Comparison of ENCODE assay signal across 9 mouse cellular contexts in genomic region chr3:96577566-96577965, GRCm38 (mm10). TPM values are rescaled to one million over a fixed set of nuclear protein-coding genes. Genes with fewer than 3 reads are reported as not detected.
A peak's percentile ranks its signal among the peaks of the same experiment; 100 is the strongest.
DNase-seq lines count a peak whose midpoint lies in the region; ATAC-seq lines count a peak whose summit lies in the region.
"Had no signal": no experiment of that assay in that cellular context is flagged by ENCODE, and none has a peak within 500 bp of the region (broad histone marks: within the 10 kb centered on the region; RNA-seq: fewer than 3 reads in every experiment).

No protein-coding gene starts in this region.

- 74% methylated on average over 4 of the region's 4 CpGs for WGBS in lung, embryonic 16.5 days
- 75% methylated on average over 4 of the region's 4 CpGs for WGBS in embryonic facial prominence, embryonic 14.5 days
- 66% methylated on average over 4 of the region's 4 CpGs for WGBS in stomach, embryonic 14.5 days

- H3K27ac ChIP-seq in lung, embryonic 16.5 days (ENCODE audit: low read length), result peak overlapping the region; percentile 97
- H3K27ac ChIP-seq in embryonic facial prominence, embryonic 14.5 days (replicated peaks; ENCODE audit: low read depth, low read length), result peak overlapping the region; percentile 72
- H3K27ac ChIP-seq in stomach, embryonic 14.5 days (ENCODE audit: low read length), result peak overlapping the region; percentile 84

- no peak for ATAC-seq in lung, embryonic 16.5 days (ENCODE audit: low read depth)
- ATAC-seq in embryonic facial prominence, embryonic 14.5 days (ENCODE audit: low read depth), result no peak
- no peak for ATAC-seq in stomach, embryonic 14.5 days (ENCODE audit: insufficient number of reproducible peaks, insufficient read depth, low FRiP score, low read depth)
- no peak for ATAC-seq in monocyte, adult 5-6 weeks (replicated peaks; ENCODE audit: insufficient number of reproducible peaks, low FRiP score, low TSS enrichment, poor library complexity, severe bottlenecking)
- ATAC-seq in inflammation-experienced regulatory T-cells, adult 6 months, result no peak

- no peak for DNase-seq in lung, postnatal 14 days
- DNase-seq in embryonic facial prominence, embryonic 14.5 days (ENCODE audit: low spot score), result no peak
- DNase-seq in kidney, postnatal 10 days, result peak; percentile 58
- no peak for DNase-seq in spleen, postnatal 10 days (ENCODE audit: low spot score in 2 of 2)

- H3K4me2 ChIP-seq in lung, embryonic 16.5 days (ENCODE audit: low read depth, low read length), result peak overlapping the region; percentile 53
- peak overlapping the region; percentile 41; the same call in 1 of the 2 replicates for H3K4me2 ChIP-seq in embryonic facial prominence, embryonic 14.5 days (ENCODE audit: low read depth, low read length)
- H3K4me2 ChIP-seq in stomach, embryonic 14.5 days (replicated peaks; ENCODE audit: low read depth, low read length), result no peak overlapping the region; the same call in 1 of the 2 replicates

- H3K9me3 ChIP-seq in lung, embryonic 16.5 days (ENCODE audit: control insufficient read depth, low read length), result no peaks in the 10 kb centered on the region
- no peaks in the 10 kb centered on the region for H3K9me3 ChIP-seq in embryonic facial prominence, embryonic 14.5 days (ENCODE audit: control insufficient read depth, low read length)
- H3K9me3 ChIP-seq in stomach, embryonic 14.5 days (ENCODE audit: control insufficient read depth, low read depth, low read length), result no peaks in the 10 kb centered on the region

- peak overlapping the region; percentile 55 for H3K9ac ChIP-seq in lung, embryonic 16.5 days (ENCODE audit: low read length)
- H3K9ac ChIP-seq in embryonic facial prominence, embryonic 14.5 days (ENCODE audit: low read depth, low read length), result no peak overlapping the region
- H3K9ac ChIP-seq in stomach, embryonic 14.5 days (replicated peaks; ENCODE audit: low read depth, low read length), result no peak overlapping the region

- peaks cover 22% of the 10 kb centered on the region for H3K4me1 ChIP-seq in lung, embryonic 16.5 days (replicated peaks; ENCODE audit: control insufficient read depth, insufficient read depth, low read length)
- peaks cover 8% of the 10 kb centered on the region for H3K4me1 ChIP-seq in embryonic facial prominence, embryonic 14.5 days (ENCODE audit: control insufficient read depth, insufficient read depth, low read length)
- H3K4me1 ChIP-seq in stomach, embryonic 14.5 days (ENCODE audit: control insufficient read depth, insufficient read depth, low read length), result peaks cover 20% of the 10 kb centered on the region

- no peaks in the 10 kb centered on the region for H3K36me3 ChIP-seq in lung, embryonic 16.5 days (ENCODE audit: control insufficient read depth, insufficient read depth, low read length)
- H3K36me3 ChIP-seq in embryonic facial prominence, embryonic 14.5 days (ENCODE audit: control insufficient read depth, insufficient read depth, low read length), result peaks cover 5% of the 10 kb centered on the region; the same call in 1 of the 2 replicates
- H3K36me3 ChIP-seq in stomach, embryonic 14.5 days (ENCODE audit: control insufficient read depth, insufficient read depth, low read length), result no peaks in the 10 kb centered on the region

- H3K4me3 ChIP-seq in lung, embryonic 16.5 days (ENCODE audit: low read length), result no peak overlapping the region
- no peak overlapping the region for H3K4me3 ChIP-seq in embryonic facial prominence, embryonic 14.5 days (ENCODE audit: low read depth, low read length)
- no peak overlapping the region for H3K4me3 ChIP-seq in stomach, embryonic 14.5 days (ENCODE audit: low read depth, low read length)

- H3K27me3 ChIP-seq in lung, embryonic 16.5 days (ENCODE audit: control insufficient read depth, insufficient read depth, low read depth, low read length), result no peaks in the 10 kb centered on the region
- H3K27me3 ChIP-seq in embryonic facial prominence, embryonic 14.5 days (replicated peaks; ENCODE audit: control insufficient read depth, insufficient read depth, low read length), result no peaks in the 10 kb centered on the region
- H3K27me3 ChIP-seq in stomach, embryonic 14.5 days (ENCODE audit: control insufficient read depth, insufficient read depth, low read length), result no peaks in the 10 kb centered on the region

RNA-seq across cellular contexts. Expression of gene Gm16253, which starts 0.8 kb away (rescaled TPM):
- 1.4 TPM in 2 replicates for polyA plus RNA-seq in lung, embryonic 16.5 days (2015; fragmentation: Nextera tagmentation; extraction: Ambion mirVana)
- polyA plus RNA-seq in embryonic facial prominence, embryonic 14.5 days (2014; fragmentation: Nextera tagmentation; extraction: Ambion mirVana), result 0.55 TPM in 1 of 2 replicates, not detected in the other
- 0.69 and 1.9 TPM in 2 replicates for polyA plus RNA-seq in stomach, embryonic 14.5 days (2014; fragmentation: Nextera tagmentation; extraction: Ambion mirVana)
- total RNA-seq in monocyte, adult 5-6 weeks (2017), result not detected in 3 replicates
- 1 to 10 TPM in 1 of 3 experiments, not detected in 2; 2.1 TPM for polyA plus RNA-seq in inflammation-experienced regulatory T-cells, adult 6 months (2017; shearing (Covaris generic))
- total RNA-seq: adrenal gland, postnatal 4 days had no signal

RNA-seq across cellular contexts. Expression of gene Polr3gl, which starts 16.4 kb away (rescaled TPM):
- polyA plus RNA-seq in lung, embryonic 16.5 days (2015; fragmentation: Nextera tagmentation; extraction: Ambion mirVana), result 35.9 TPM in 2 replicates
- 8.9 and 11.0 TPM in 2 replicates for polyA plus RNA-seq in embryonic facial prominence, embryonic 14.5 days (2014; fragmentation: Nextera tagmentation; extraction: Ambion mirVana)
- 21.5 and 29.5 TPM in 2 replicates for polyA plus RNA-seq in stomach, embryonic 14.5 days (2014; fragmentation: Nextera tagmentation; extraction: Ambion mirVana)
- total RNA-seq in monocyte, adult 5-6 weeks (2017), result 75.3 to 86.8 TPM (median 84.0 TPM) in 3 replicates
- 10 to 100 TPM; 26.9 to 48.9 (median 33.8) TPM for polyA plus RNA-seq in inflammation-experienced regulatory T-cells, adult 6 months (2017; shearing (Covaris generic))

RNA-seq across cellular contexts. Expression of gene Ankrd34a, which starts 18.9 kb away (rescaled TPM):
- polyA plus RNA-seq in lung, embryonic 16.5 days (2015; fragmentation: Nextera tagmentation; extraction: Ambion mirVana), result 1.6 and 1.9 TPM in 2 replicates
- 2.7 and 3.0 TPM in 2 replicates for polyA plus RNA-seq in embryonic facial prominence, embryonic 14.5 days (2014; fragmentation: Nextera tagmentation; extraction: Ambion mirVana)
- 2.9 and 3.4 TPM in 2 replicates for polyA plus RNA-seq in stomach, embryonic 14.5 days (2014; fragmentation: Nextera tagmentation; extraction: Ambion mirVana)
- not detected in 3 replicates for total RNA-seq in monocyte, adult 5-6 weeks (2017)
- polyA plus RNA-seq in inflammation-experienced regulatory T-cells, adult 6 months (2017; shearing (Covaris generic)), result under 1 TPM in 1 of 3 experiments, not detected in 2; 0.17 TPM

RNA-seq across cellular contexts. Expression of gene Txnip, which starts 19.8 kb away (rescaled TPM):
- 184 and 197 TPM in 2 replicates for polyA plus RNA-seq in lung, embryonic 16.5 days (2015; fragmentation: Nextera tagmentation; extraction: Ambion mirVana)
- 160 and 166 TPM in 2 replicates for polyA plus RNA-seq in embryonic facial prominence, embryonic 14.5 days (2014; fragmentation: Nextera tagmentation; extraction: Ambion mirVana)
- 155 and 168 TPM in 2 replicates for polyA plus RNA-seq in stomach, embryonic 14.5 days (2014; fragmentation: Nextera tagmentation; extraction: Ambion mirVana)
- total RNA-seq in monocyte, adult 5-6 weeks (2017), result 575 to 636 TPM (median 578 TPM) in 3 replicates
- 100 to 1,000 TPM; 160 to 366 (median 354) TPM for polyA plus RNA-seq in inflammation-experienced regulatory T-cells, adult 6 months (2017; shearing (Covaris generic))

RNA-seq across cellular contexts. Expression of gene Lix1l, which starts 23.4 kb away (rescaled TPM):
- 6.7 and 8.2 TPM in 2 replicates for polyA plus RNA-seq in lung, embryonic 16.5 days (2015; fragmentation: Nextera tagmentation; extraction: Ambion mirVana)
- 9.1 and 10.1 TPM in 2 replicates for polyA plus RNA-seq in embryonic facial prominence, embryonic 14.5 days (2014; fragmentation: Nextera tagmentation; extraction: Ambion mirVana)
- 10.6 TPM in 2 replicates for polyA plus RNA-seq in stomach, embryonic 14.5 days (2014; fragmentation: Nextera tagmentation; extraction: Ambion mirVana)
- total RNA-seq in monocyte, adult 5-6 weeks (2017), result 0.68 to 0.95 TPM in 2 of 3 replicates, not detected in the other
- polyA plus RNA-seq in inflammation-experienced regulatory T-cells, adult 6 months (2017; shearing (Covaris generic)), result under 1 TPM; 0.34 to 0.61 (median 0.43) TPM
